Mouse (Mus musculus): ENCODE data around the gene Cnih2. TPM values are rescaled to one million over a fixed set of nuclear protein-coding genes. Genes with fewer than 3 reads are reported as not detected.

Gene Cnih2
- total and polyA plus RNA-seq, 3 experiments = 0.70 TPM; not detected in 2

DNA sequence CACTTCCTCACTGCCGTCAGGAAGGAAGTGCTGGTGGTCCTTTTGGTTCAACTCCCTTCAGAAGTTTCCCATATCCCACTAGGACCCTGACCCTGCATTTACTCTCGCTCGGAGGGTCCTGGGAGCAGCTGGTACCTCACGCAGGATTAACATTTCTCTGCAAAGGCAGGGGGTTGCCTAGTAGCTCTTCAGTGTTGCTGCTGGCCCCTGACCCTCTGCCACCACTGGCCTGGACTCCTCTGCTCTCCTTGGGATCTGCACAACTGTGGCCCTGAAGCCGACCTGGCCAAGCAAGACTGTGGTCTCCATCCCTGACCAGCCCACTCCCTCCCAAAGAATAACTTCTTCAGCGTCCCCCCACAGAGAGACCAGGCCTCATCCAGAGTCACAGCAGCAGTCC, 49.0 kb downstream of the Cnih2 start:
- no peaks in the 10 kb centered on the region for H3K27me3 ChIP-seq (ENCODE audit: control insufficient read depth, insufficient read depth, low read length)
- TF ChIP-seq CTCF (IDR thresholded peaks at IDR 0.05) = no peak
- TF ChIP-seq POLR2A (IDR thresholded peaks at IDR 0.05; ENCODE audit: insufficient read depth, low read depth, low read length) = no peak
- TF ChIP-seq EP300 (IDR thresholded peaks at IDR 0.05; ENCODE audit: insufficient read depth, low read depth, low read length) = no peak
- DNase-seq = no peak
- no peak overlapping the region for H3K9ac ChIP-seq (ENCODE audit: low read depth, low read length)
- 91% methylated on average over 6 of the region's 6 CpGs for WGBS
- H3K4me3 ChIP-seq = no peak overlapping the region
- no peaks in the 10 kb centered on the region for H3K79me2 ChIP-seq (replicated peaks; ENCODE audit: control insufficient read depth, insufficient read depth, low read length)
- no peak overlapping the region for H3K27ac ChIP-seq
- H3K36me3 ChIP-seq (ENCODE audit: control insufficient read depth, insufficient read depth, low read length) = no peaks in the 10 kb centered on the region
- intact Hi-C loops (cut with DNase I) = no loop called here
- H3K4me1 ChIP-seq (ENCODE audit: control insufficient read depth, insufficient read depth, low read length) = peaks cover 4% of the 10 kb centered on the region

DNA sequence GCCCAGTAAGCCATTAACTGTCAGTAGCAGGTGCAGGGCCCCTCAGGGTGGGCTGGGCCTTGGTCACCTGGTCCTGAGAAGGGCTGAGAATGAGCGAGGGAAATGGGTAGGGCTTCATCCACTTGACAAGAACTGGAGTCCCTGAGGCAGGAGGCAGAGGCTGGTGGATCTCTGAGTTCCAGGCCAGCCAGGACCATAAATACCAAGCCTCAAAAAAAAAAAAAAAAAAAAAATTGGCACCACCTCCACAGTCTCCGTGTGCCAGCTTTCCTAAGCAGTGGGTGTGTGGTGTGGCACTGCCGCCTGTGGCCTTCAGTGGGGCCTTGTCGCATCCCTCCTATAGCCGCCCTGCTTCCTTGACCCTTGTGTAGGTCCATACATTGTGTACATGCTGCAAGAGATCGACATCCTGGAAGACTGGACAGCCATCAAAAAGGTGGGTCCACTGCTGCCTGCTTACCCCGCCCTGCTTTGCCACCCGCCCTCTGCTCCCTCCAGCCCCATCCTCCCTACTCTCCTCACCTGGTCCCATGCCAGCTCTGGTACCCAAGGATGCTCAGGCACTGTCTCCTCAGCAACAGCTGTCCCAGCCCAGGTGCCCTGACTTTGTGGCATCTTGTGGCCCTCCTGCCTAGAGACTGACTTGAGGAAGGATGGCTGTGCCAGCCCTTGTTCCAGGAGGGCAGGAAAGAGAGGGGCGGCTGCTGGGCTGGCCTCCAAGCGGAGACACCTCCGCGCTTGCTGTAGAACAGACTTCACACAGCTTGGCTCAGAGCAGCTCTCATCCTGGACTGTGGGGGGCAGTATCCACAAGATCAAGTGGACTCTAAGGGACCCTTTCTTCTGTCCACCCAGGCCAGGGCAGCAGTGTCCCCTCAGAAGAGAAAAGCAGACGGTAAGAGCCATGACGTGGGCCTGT, 49.9 kb downstream of the Cnih2 start:
- Histone ChIP-seq H3K27ac (no peak overlapping the region), H3K27me3 (ENCODE audit: control insufficient read depth, insufficient read depth, low read length) (no peaks in the 10 kb centered on the region), H3K4me3 (no peak overlapping the region), H3K4me1 (ENCODE audit: control insufficient read depth, insufficient read depth, low read length) (peaks cover 4% of the 10 kb centered on the region), H3K9ac (ENCODE audit: low read depth, low read length) (no peak overlapping the region), H3K79me2 (replicated peaks; ENCODE audit: control insufficient read depth, insufficient read depth, low read length) (no peaks in the 10 kb centered on the region), H3K36me3 (ENCODE audit: control insufficient read depth, insufficient read depth, low read length) (no peaks in the 10 kb centered on the region)
- no peak for TF ChIP-seq EP300 (IDR thresholded peaks at IDR 0.05; ENCODE audit: insufficient read depth, low read depth, low read length)
- TF ChIP-seq POLR2A (IDR thresholded peaks at IDR 0.05; ENCODE audit: insufficient read depth, low read depth, low read length) = no peak
- no peak for TF ChIP-seq CTCF (IDR thresholded peaks at IDR 0.05)
- DNase-seq = no peak
- intact Hi-C loops (cut with DNase I) = no loop called here
- 86% methylated on average over 14 of the region's 14 CpGs for WGBS

DNA sequence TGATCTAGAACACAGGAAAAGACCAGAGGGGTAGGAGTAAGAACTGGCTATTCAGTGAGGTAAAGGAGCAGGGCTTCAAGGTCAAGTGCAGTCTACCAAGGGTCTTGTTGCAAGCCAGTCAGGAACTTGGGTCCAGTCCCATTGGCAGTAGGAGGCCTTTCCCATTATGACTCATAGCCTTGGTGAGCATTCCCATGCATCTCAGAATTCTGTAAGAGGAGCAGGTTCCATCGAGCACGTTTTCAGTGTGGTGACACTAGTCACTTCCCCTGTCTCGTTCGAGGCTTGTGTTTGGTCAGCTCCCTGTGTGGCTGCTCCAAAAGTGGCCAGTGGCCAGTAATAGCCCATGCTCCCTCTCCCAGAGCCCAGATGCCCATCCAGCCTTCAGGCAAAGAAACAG, 52.8 kb downstream of the Cnih2 start:
- H3K27ac ChIP-seq = no peak overlapping the region
- intact Hi-C loops (cut with DNase I) = no loop called here
- TF ChIP-seq POLR2A (IDR thresholded peaks at IDR 0.05; ENCODE audit: insufficient read depth, low read depth, low read length) (no peak), CTCF (IDR thresholded peaks at IDR 0.05) (no peak), EP300 (IDR thresholded peaks at IDR 0.05; ENCODE audit: insufficient read depth, low read depth, low read length) (no peak)
- no peak for DNase-seq
- no peak overlapping the region for H3K4me3 ChIP-seq
- no peaks in the 10 kb centered on the region for H3K79me2 ChIP-seq (replicated peaks; ENCODE audit: control insufficient read depth, insufficient read depth, low read length)
- WGBS = 50% methylated on average over 4 of the region's 4 CpGs
- no peaks in the 10 kb centered on the region for H3K27me3 ChIP-seq (ENCODE audit: control insufficient read depth, insufficient read depth, low read length)
- H3K4me1 ChIP-seq (ENCODE audit: control insufficient read depth, insufficient read depth, low read length) = peaks cover 5% of the 10 kb centered on the region; the same call in 1 of the 2 replicates
- H3K9ac ChIP-seq (ENCODE audit: low read depth, low read length) = no peak overlapping the region
- H3K36me3 ChIP-seq (ENCODE audit: control insufficient read depth, insufficient read depth, low read length) = no peaks in the 10 kb centered on the region

Other genes with a start within 250 kb of the Cnih2 start
- 10 to 100 TPM; 66.6 to 80.6 TPM for gene Ctsf, start 243.4 kb downstream of the Cnih2 start, total RNA-seq (2021)
- 80.8 and 80.9 TPM in 2 replicates for gene Ctsf, start 243.4 kb downstream of the Cnih2 start, polyA plus RNA-seq (2012; rRNA removed)
- under 1 TPM; 0.39 TPM for gene Actn3, start 220.6 kb downstream of the Cnih2 start, total RNA-seq (2021)
- 0.57 and 0.76 TPM in 2 replicates for gene Actn3, start 220.6 kb downstream of the Cnih2 start, polyA plus RNA-seq (2012; rRNA removed)
- gene Zdhhc24, start 219.9 kb downstream of the Cnih2 start, total RNA-seq (2021) = 1 to 10 TPM; 2.3 to 3.0 TPM
- 7.8 and 7.9 TPM in 2 replicates for gene Zdhhc24, start 219.9 kb downstream of the Cnih2 start, polyA plus RNA-seq (2012; rRNA removed)
- 1 to 10 TPM; 3.5 to 4.5 TPM for gene Bbs1, start 191.9 kb downstream of the Cnih2 start, total RNA-seq (2021)
- 2.3 and 3.9 TPM in 2 replicates for gene Bbs1, start 191.9 kb downstream of the Cnih2 start, polyA plus RNA-seq (2012; rRNA removed)
- gene Dpp3, start 170.2 kb downstream of the Cnih2 start, total RNA-seq (2021) = 10 to 100 TPM; 12.7 to 16.3 TPM
- gene Dpp3, start 170.2 kb downstream of the Cnih2 start, polyA plus RNA-seq (2012; rRNA removed) = 36.1 and 41.0 TPM in 2 replicates
- 1 to 10 TPM; 2.4 to 2.5 TPM for gene Peli3, start 155.4 kb downstream of the Cnih2 start, total RNA-seq (2021)
- gene Peli3, start 155.4 kb downstream of the Cnih2 start, polyA plus RNA-seq (2012; rRNA removed) = 1.9 and 2.5 TPM in 2 replicates
- 10 to 100 TPM; 61.0 to 67.4 TPM for gene Mrpl11, start 136.4 kb downstream of the Cnih2 start, total RNA-seq (2021)
- gene Mrpl11, start 136.4 kb downstream of the Cnih2 start, polyA plus RNA-seq (2012; rRNA removed) = 45.2 and 48.5 TPM in 2 replicates
- not detected for gene Npas4, start 108.2 kb downstream of the Cnih2 start, total RNA-seq (2021)
- 0.41 and 0.62 TPM in 2 replicates for gene Npas4, start 108.2 kb downstream of the Cnih2 start, polyA plus RNA-seq (2012; rRNA removed)
- gene Slc29a2, start 74.7 kb downstream of the Cnih2 start, total RNA-seq (2021) = 10 to 100 TPM; 10.8 to 11.4 TPM
- gene Slc29a2, start 74.7 kb downstream of the Cnih2 start, polyA plus RNA-seq (2012; rRNA removed) = 35.7 and 42.8 TPM in 2 replicates
- gene B4gat1, start 59.7 kb downstream of the Cnih2 start, total RNA-seq (2021) = 10 to 100 TPM; 43.2 to 43.8 TPM
- 43.2 and 48.8 TPM in 2 replicates for gene B4gat1, start 59.7 kb downstream of the Cnih2 start, polyA plus RNA-seq (2012; rRNA removed)
- 1 to 10 TPM; 1.3 to 2.3 TPM for gene AC124502.3, start 59.6 kb downstream of the Cnih2 start, total RNA-seq (2021)
- gene AC124502.3, start 59.6 kb downstream of the Cnih2 start, polyA plus RNA-seq (2012; rRNA removed) = 0.08 and 0.15 TPM in 2 replicates
- gene Brms1, start 57.2 kb downstream of the Cnih2 start, total RNA-seq (2021) = 10 to 100 TPM; 14.3 to 16.9 TPM
- 17.0 and 18.1 TPM in 2 replicates for gene Brms1, start 57.2 kb downstream of the Cnih2 start, polyA plus RNA-seq (2012; rRNA removed)
- gene Rin1, start 48.0 kb downstream of the Cnih2 start, total RNA-seq (2021) = 1 to 10 TPM; 1.2 to 1.8 TPM
- gene Rin1, start 48.0 kb downstream of the Cnih2 start, polyA plus RNA-seq (2012; rRNA removed) = 2.1 and 3.0 TPM in 2 replicates
- 10 to 100 TPM in 1 of 2 experiments, 1 to 10 TPM in 1; 9.3 to 12.2 TPM for gene Cd248, start 30.4 kb downstream of the Cnih2 start, total RNA-seq (2021)
- gene Cd248, start 30.4 kb downstream of the Cnih2 start, polyA plus RNA-seq (2012; rRNA removed) = 18.1 and 20.0 TPM in 2 replicates
- 1 to 10 TPM; 2.6 to 2.8 TPM for gene Tmem151a, start 13.0 kb downstream of the Cnih2 start, total RNA-seq (2021)
- 1.9 and 3.3 TPM in 2 replicates for gene Tmem151a, start 13.0 kb downstream of the Cnih2 start, polyA plus RNA-seq (2012; rRNA removed)
- gene Yif1a, start 10.0 kb downstream of the Cnih2 start, total RNA-seq (2021) = 100 to 1,000 TPM in 1 of 2 experiments, 10 to 100 TPM in 1; 90.8 to 108 TPM
- 242 and 247 TPM in 2 replicates for gene Yif1a, start 10.0 kb downstream of the Cnih2 start, polyA plus RNA-seq (2012; rRNA removed)
- 100 to 1,000 TPM; 173 to 195 TPM for gene Rab1b, start 8.6 kb upstream of the Cnih2 start, total RNA-seq (2021)
- gene Rab1b, start 8.6 kb upstream of the Cnih2 start, polyA plus RNA-seq (2012; rRNA removed) = 221 and 231 TPM in 2 replicates
- gene Klc2, start 20.0 kb upstream of the Cnih2 start, total RNA-seq (2021) = 10 to 100 TPM; 49.0 to 50.6 TPM
- 56.7 and 57.4 TPM in 2 replicates for gene Klc2, start 20.0 kb upstream of the Cnih2 start, polyA plus RNA-seq (2012; rRNA removed)
- 10 to 100 TPM; 20.8 to 21.6 TPM for gene Pacs1, start 174.6 kb upstream of the Cnih2 start, total RNA-seq (2021)
- gene Pacs1, start 174.6 kb upstream of the Cnih2 start, polyA plus RNA-seq (2012; rRNA removed) = 25.7 and 28.5 TPM in 2 replicates
- gene Sf3b2, start 196.9 kb upstream of the Cnih2 start, total RNA-seq (2021) = 100 to 1,000 TPM; 103 to 121 TPM
- gene Sf3b2, start 196.9 kb upstream of the Cnih2 start, polyA plus RNA-seq (2012; rRNA removed) = 83.1 and 94.5 TPM in 2 replicates
- 10 to 100 TPM; 27.2 to 29.9 TPM for gene Gal3st3, start 199.8 kb upstream of the Cnih2 start, total RNA-seq (2021)
- gene Gal3st3, start 199.8 kb upstream of the Cnih2 start, polyA plus RNA-seq (2012; rRNA removed) = 35.5 and 36.1 TPM in 2 replicates
- gene Catsper1, start 237.2 kb upstream of the Cnih2 start, total RNA-seq (2021) = not detected
- gene Catsper1, start 237.2 kb upstream of the Cnih2 start, polyA plus RNA-seq (2012; rRNA removed) = 0.16 TPM in 1 of 2 replicates, not detected in the other

Data from heart, adult 2 months (tissue).